Mouse (Mus musculus) kidney, embryonic 15.5 days (tissue): ENCODE data around the gene Usf2. TPM values are rescaled to one million over a fixed set of nuclear protein-coding genes. Genes with fewer than 3 reads are reported as not detected.
"Not testable (repeated sequence)": the region's sequence is repeated elsewhere in the genome, so short reads cannot be mapped to it uniquely, and the experiment has no call there.

Experiments used
- ATAC-seq: fragments of 200-750 bp; cut with Nextera tagmentation; replicated peaks from 2 replicates; pipeline ENCODE4 v1.8.0; 2017; ENCODE audit warnings: moderate TSS enrichment; ENCODE audit not compliant: low FRiP score
- H3K27ac ChIP-seq: fragments of 300-500 bp; sonication (generic); 2 replicates; pipeline ENCODE4 v1.5.1; 2015; ENCODE audit warnings: mild to moderate bottlenecking, inconsistent platforms
- H3K27me3 ChIP-seq: fragments of 300-500 bp; sonication (generic); 2 replicates; pipeline ENCODE4 v1.6.1; 2015; ENCODE audit warnings: inconsistent platforms
- H3K36me3 ChIP-seq: fragments of 300-500 bp; sonication (generic); 2 replicates; pipeline ENCODE4 v1.6.1; 2015; ENCODE audit warnings: inconsistent platforms
- H3K4me1 ChIP-seq: fragments of 300-500 bp; sonication (generic); 2 replicates; pipeline ENCODE4 v1.6.1; 2015; ENCODE audit warnings: inconsistent platforms
- H3K4me2 ChIP-seq: fragments of 300-500 bp; sonication (generic); 2 replicates; pipeline ENCODE4 v1.6.1; 2015; ENCODE audit warnings: moderate library complexity, mild to moderate bottlenecking, inconsistent platforms
- H3K4me3 ChIP-seq: fragments of 300-500 bp; sonication (generic); replicated peaks from 2 replicates; pipeline ENCODE4 v1.5.1; 2015; ENCODE audit warnings: mild to moderate bottlenecking, inconsistent platforms
- H3K9ac ChIP-seq: fragments of 300-500 bp; sonication (generic); 2 replicates; pipeline ENCODE4 v1.6.1; 2015; ENCODE audit warnings: mild to moderate bottlenecking, inconsistent platforms
- H3K9me3 ChIP-seq: fragments of 300-500 bp; sonication (generic); replicated peaks from 2 replicates; pipeline ENCODE4 v1.6.1; 2016; ENCODE audit warnings: inconsistent platforms
- WGBS: fragments of 180-500 bp; shearing (Covaris S2); methylation state at CpG from one replicate; pipeline ENCODE4 v1.1.7; 2015; ENCODE audit warnings: mixed read lengths; 5-methylcytosine and 5-hydroxymethylcytosine counted together
- polyA plus RNA-seq: library from polyadenylated mRNA; unstranded; fragments of >200 nt; fragmentation: Nextera tagmentation; extraction: Ambion mirVana; gene quantifications from 2 replicates; pipeline ENCODE4 v1.2.1, GENCODE M21; 2015

Usf2 gene
- polyA plus RNA-seq, 1 experiment from 2014 or later = 25.3 TPM

- H3K36me3 ChIP-seq = peaks cover 62% of the 10 kb centered on the region
Measured at GRCm38 (mm10) chr7:30957367-30957783, 772 bp upstream of the Usf2 start.

GRCm38 (mm10) chr7:30956357-30956751 lies 249 bp downstream of the Usf2 start:
- H3K4me1 ChIP-seq = peaks cover 24% of the 10 kb centered on the region
- H3K4me3 ChIP-seq = peak overlapping the region; percentile 93
- no peaks in the 10 kb centered on the region for H3K9me3 ChIP-seq
- peaks cover 66% of the 10 kb centered on the region for H3K36me3 ChIP-seq
- peak; percentile 34 for ATAC-seq
- peak overlapping the region; percentile 99 for H3K27ac ChIP-seq
- H3K4me2 ChIP-seq = peak overlapping the region; percentile 90
- WGBS = under 1% methylated on average over 42 of the region's 49 CpGs
- peak overlapping the region; percentile 100 for H3K9ac ChIP-seq
- no peaks in the 10 kb centered on the region for H3K27me3 ChIP-seq

More at GRCm38 (mm10) chr7:30957367-30957783, 772 bp upstream of the Usf2 start:
- under 1% methylated on average over 43 of the region's 43 CpGs for WGBS
- ATAC-seq = peak; percentile 71
- H3K27me3 ChIP-seq = no peaks in the 10 kb centered on the region
- H3K4me2 ChIP-seq = peak overlapping the region; percentile 90
- H3K27ac ChIP-seq = peak overlapping the region; percentile 99
- H3K9me3 ChIP-seq = no peaks in the 10 kb centered on the region
- peak overlapping the region; percentile 93 for H3K4me3 ChIP-seq
- peak overlapping the region; percentile 100 for H3K9ac ChIP-seq
- H3K4me1 ChIP-seq = peaks cover 24% of the 10 kb centered on the region

- no peaks in the 10 kb centered on the region for H3K9me3 ChIP-seq
- peaks cover 67% of the 10 kb centered on the region for H3K36me3 ChIP-seq
- no peaks in the 10 kb centered on the region for H3K27me3 ChIP-seq
- WGBS = under 1% methylated on average over 56 of the region's 64 CpGs
- peaks cover 24% of the 10 kb centered on the region for H3K4me1 ChIP-seq
- peak overlapping the region; percentile 99 for H3K27ac ChIP-seq
- H3K9ac ChIP-seq = peak overlapping the region; percentile 100
- H3K4me2 ChIP-seq = peak overlapping the region; percentile 90
- peak; percentile 81 for ATAC-seq
- H3K4me3 ChIP-seq = peak overlapping the region; percentile 93
Measured at GRCm38 (mm10) chr7:30955584-30956356, 833 bp downstream of the Usf2 start.

GRCm38 (mm10) chr7:30954971-30955520 lies 1.6 kb downstream of the Usf2 start:
- Histone ChIP-seq H3K9me3 (no peaks in the 10 kb centered on the region), H3K36me3 (peaks cover 74% of the 10 kb centered on the region), H3K4me3 (peak overlapping the region; percentile 93), H3K27me3 (no peaks in the 10 kb centered on the region), H3K9ac (peak overlapping the region; percentile 100), H3K4me2 (peak overlapping the region; percentile 90), H3K27ac (0 out of 2 replicates have a peak overlapping the region, but pooled peaks have one; percentile 99), H3K4me1 (peaks cover 24% of the 10 kb centered on the region)
- ATAC-seq = no peak
- 77% methylated on average over 12 of the region's 12 CpGs for WGBS

- H3K27me3 ChIP-seq = no peaks in the 10 kb centered on the region
- no peak overlapping the region for H3K9ac ChIP-seq
- no peak overlapping the region for H3K4me3 ChIP-seq
- H3K4me2 ChIP-seq = no peak overlapping the region
- peaks cover 74% of the 10 kb centered on the region for H3K36me3 ChIP-seq
- no peak for ATAC-seq
- H3K27ac ChIP-seq = no peak overlapping the region
- 81% methylated on average over 3 of the region's 3 CpGs for WGBS
- H3K4me1 ChIP-seq = peaks cover 24% of the 10 kb centered on the region
- H3K9me3 ChIP-seq = no peaks in the 10 kb centered on the region
Measured at GRCm38 (mm10) chr7:30954036-30954435, 2.6 kb downstream of the Usf2 start.

GRCm38 (mm10) chr7:30953459-30953858 lies 3.1 kb downstream of the Usf2 start:
- Histone ChIP-seq H3K27ac (no peak overlapping the region), H3K9me3 (no peaks in the 10 kb centered on the region), H3K4me1 (peaks cover 18% of the 10 kb centered on the region), H3K4me3 (no peak overlapping the region), H3K9ac (no peak overlapping the region), H3K36me3 (peaks cover 72% of the 10 kb centered on the region), H3K27me3 (no peaks in the 10 kb centered on the region), H3K4me2 (no peak overlapping the region)
- ATAC-seq = no peak
- WGBS = 85% methylated on average over 6 of the region's 6 CpGs

GRCm38 (mm10) chr7:30952441-30953265 lies 4.0 kb downstream of the Usf2 start:
- Histone ChIP-seq H3K36me3 (peaks cover 68% of the 10 kb centered on the region), H3K27me3 (no peaks in the 10 kb centered on the region)

GRCm38 (mm10) chr7:30949902-30950301 lies 6.7 kb downstream of the Usf2 start:
- H3K36me3 ChIP-seq = peaks cover 83% of the 10 kb centered on the region
- WGBS = 91% methylated on average over 3 of the region's 3 CpGs
- not testable (repeated sequence) for ATAC-seq, H3K4me1 ChIP-seq, H3K27me3 ChIP-seq, H3K9ac ChIP-seq, H3K9me3 ChIP-seq, H3K4me2 ChIP-seq, H3K27ac ChIP-seq, H3K4me3 ChIP-seq

More at GRCm38 (mm10) chr7:30952441-30953265, 4.0 kb downstream of the Usf2 start:
- Histone ChIP-seq H3K9me3 (no peaks in the 10 kb centered on the region), H3K27ac (no peak overlapping the region), H3K4me3 (no peak overlapping the region), H3K4me2 (no peak overlapping the region), H3K4me1 (peaks cover 10% of the 10 kb centered on the region), H3K9ac (no peak overlapping the region)
- no peak for ATAC-seq
- WGBS = 90% methylated on average over 16 of the region's 16 CpGs

GRCm38 (mm10) chr7:30945876-30946275 lies 10.7 kb downstream of the Usf2 start:
- H3K9me3 ChIP-seq = no peaks in the 10 kb centered on the region
- no peaks in the 10 kb centered on the region for H3K27me3 ChIP-seq
- H3K9ac ChIP-seq = no peak overlapping the region
- peaks cover 43% of the 10 kb centered on the region for H3K36me3 ChIP-seq
- ATAC-seq = no peak
- no peak overlapping the region for H3K4me3 ChIP-seq
- H3K4me1 ChIP-seq = no peaks in the 10 kb centered on the region
- H3K27ac ChIP-seq = no peak overlapping the region
- H3K4me2 ChIP-seq = no peak overlapping the region
- 90% methylated on average over 7 of the region's 7 CpGs for WGBS

- not testable (repeated sequence) for H3K27ac ChIP-seq, H3K4me3 ChIP-seq, H3K9ac ChIP-seq, H3K4me2 ChIP-seq, H3K27me3 ChIP-seq, H3K4me1 ChIP-seq, ATAC-seq, H3K9me3 ChIP-seq
- H3K36me3 ChIP-seq = peaks cover 39% of the 10 kb centered on the region
- WGBS = 92% methylated on average over 7 of the region's 7 CpGs
Measured at GRCm38 (mm10) chr7:30945466-30945865, 11.1 kb downstream of the Usf2 start.

- H3K9ac ChIP-seq, H3K9me3 ChIP-seq, ATAC-seq, H3K4me3 ChIP-seq, H3K4me1 ChIP-seq, H3K27me3 ChIP-seq, H3K4me2 ChIP-seq, H3K27ac ChIP-seq: not testable (repeated sequence)
- 61% methylated on average over 2 of the region's 2 CpGs for WGBS
- H3K36me3 ChIP-seq = peaks cover 32% of the 10 kb centered on the region
Measured at GRCm38 (mm10) chr7:30944706-30945105, 11.9 kb downstream of the Usf2 start.
